Mouse (Mus musculus) cerebellum, adult 18-20 months (tissue): ENCODE measurements at regions not wholly inside any gene's neighbourhood (a gene's known extent, or its start where the extent isn't known, plus 50 kb on each side); places are given as distances from the start of the nearest gene placed in this dataset.
"Not testable (repeated sequence)": the region's sequence is repeated elsewhere in the genome, so short reads cannot be mapped to it uniquely, and the experiment has no call there.

Experiments
- DNase-seq, 2 experiments: peaks; one replicate each; pipeline ENCODE4 v3.0.0; 2021

GRCm38 (mm10) chr3:120498937-120499336 is 672.6 kb downstream of the Rwdd3 start:
- no peak for DNase-seq

- no peak for DNase-seq
Observed at GRCm38 (mm10) chr3:120477934-120478333, 693.6 kb downstream of the Rwdd3 start.

- DNase-seq, result no peak
Observed at GRCm38 (mm10) chr3:120477232-120477631, 693.0 kb upstream of the Ptbp2 start.

GRCm38 (mm10) chr3:120473645-120474038 is 689.4 kb upstream of the Ptbp2 start:
- peak; percentile 30 to 33 for DNase-seq

- DNase-seq, result no peak
Observed at GRCm38 (mm10) chr3:120472687-120473644, 688.7 kb upstream of the Ptbp2 start.

- DNase-seq, result no peak
Observed at GRCm38 (mm10) chr3:120471878-120472444, 687.7 kb upstream of the Ptbp2 start.

- DNase-seq, result no peak
Observed at GRCm38 (mm10) chr3:120468887-120469286, 684.6 kb upstream of the Ptbp2 start.

- no peak for DNase-seq
Observed at GRCm38 (mm10) chr3:120460717-120461116, 676.5 kb upstream of the Ptbp2 start.

- no peak for DNase-seq
Observed at GRCm38 (mm10) chr3:120457912-120458311, 673.6 kb upstream of the Ptbp2 start.

- DNase-seq, result no peak
Observed at GRCm38 (mm10) chr3:120441127-120441526, 656.9 kb upstream of the Ptbp2 start.

GRCm38 (mm10) chr3:120430285-120430684 is 646.0 kb upstream of the Ptbp2 start:
- DNase-seq, result no peak

- DNase-seq, result no peak
Observed at GRCm38 (mm10) chr3:120416634-120417033, 632.4 kb upstream of the Ptbp2 start.

GRCm38 (mm10) chr3:120375688-120376289 is 591.5 kb upstream of the Ptbp2 start:
- DNase-seq, result no peak

GRCm38 (mm10) chr3:120342747-120343377 is 558.6 kb upstream of the Ptbp2 start:
- no peak for DNase-seq

- DNase-seq, result no peak
Observed at GRCm38 (mm10) chr3:120341882-120342281, 557.6 kb upstream of the Ptbp2 start.

GRCm38 (mm10) chr3:120335843-120336585 is 551.7 kb upstream of the Ptbp2 start:
- DNase-seq, result no peak

GRCm38 (mm10) chr3:120307042-120307441 is 522.8 kb upstream of the Ptbp2 start:
- not testable (repeated sequence) for DNase-seq

- no peak for DNase-seq
Observed at GRCm38 (mm10) chr3:120305608-120306007, 521.3 kb upstream of the Ptbp2 start.
